Mouse (Mus musculus) MEL (cell line): ENCODE measurements around the gene Gprin3. TPM values are rescaled to one million over a fixed set of nuclear protein-coding genes. Genes with fewer than 3 reads are reported as not detected.

Source experiments
- DNase-seq: peaks from one replicate; pipeline ENCODE4 v3.0.0; 2011; ENCODE audit warnings: low read depth, low spot score
- H3K27ac ChIP-seq: 2 replicates; pipeline ENCODE4 v1.5.1; 2012; ENCODE audit warnings: low read depth, mild to moderate bottlenecking, control low read depth, low read length, moderate library complexity; ENCODE audit not compliant: control insufficient read depth
- H3K27me3 ChIP-seq, 2 experiments: fragments of 150-350 bp in 1 of 2; sonication (generic) in 1 of 2; 2 replicates each; pipeline ENCODE4 v1.6.1; 2012; ENCODE audit warnings: low read length in 2 of 2, mild to moderate bottlenecking in 2 of 2, improper control_type of control experiment in 1 of 2, moderate library complexity in 1 of 2; ENCODE audit not compliant: insufficient read depth in 2 of 2, control insufficient read depth in 1 of 2
- H3K36me3 ChIP-seq, 2 experiments: 2 replicates each; pipeline ENCODE4 v1.6.1; 2012 to 2014; ENCODE audit warnings: low read length in 2 of 2, improper control_type of control experiment in 1 of 2, inconsistent platforms in 1 of 2, mild to moderate bottlenecking in 1 of 2; ENCODE audit not compliant: insufficient read depth in 2 of 2, control insufficient read depth in 1 of 2
- H3K4me1 ChIP-seq, 2 experiments: fragments of 150-350 bp in 1 of 2; sonication (generic) in 1 of 2; 2 replicates each; pipeline ENCODE4 v1.6.1; 2012; ENCODE audit warnings: low read length in 2 of 2, improper control_type of control experiment in 1 of 2, mild to moderate bottlenecking in 1 of 2; ENCODE audit not compliant: insufficient read depth in 2 of 2, control insufficient read depth in 1 of 2
- H3K4me3 ChIP-seq, 2 experiments: fragments of 150-350 bp in 1 of 2; sonication (generic) in 1 of 2; 2 replicates each; pipeline ENCODE4 v1.5.1; 2012; ENCODE audit warnings: low read depth in 2 of 2, low read length in 2 of 2, mild to moderate bottlenecking in 2 of 2, moderate library complexity in 2 of 2, control low read depth in 1 of 2, improper control_type of control experiment in 1 of 2; ENCODE audit not compliant: control insufficient read depth in 1 of 2, insufficient read depth in 1 of 2
- H3K79me2 ChIP-seq: 2 replicates; pipeline ENCODE4 v1.6.1; 2012; ENCODE audit warnings: mild to moderate bottlenecking, low read length, moderate library complexity; ENCODE audit not compliant: control insufficient read depth, poor library complexity, insufficient read depth
- H3K9ac ChIP-seq: 2 replicates; pipeline ENCODE4 v1.6.1; 2012; ENCODE audit warnings: low read depth, mild to moderate bottlenecking, control low read depth, low read length, moderate library complexity; ENCODE audit not compliant: control insufficient read depth, poor library complexity, severe bottlenecking
- H3K9me3 ChIP-seq: fragments of 150-350 bp; sonication (generic); replicated peaks from 2 replicates; pipeline ENCODE4 v1.6.1; 2012; ENCODE audit warnings: mild to moderate bottlenecking, low read length, improper control_type of control experiment, moderate library complexity; ENCODE audit not compliant: insufficient read depth
- CHD1 ChIP-seq: IDR thresholded peaks from 2 replicates; pipeline ENCODE4 v1.6.1; 2012; ENCODE audit warnings: low read depth, mild to moderate bottlenecking, inconsistent platforms, low read length, improper control_type of control experiment
- EP300 ChIP-seq, 2 experiments: IDR thresholded peaks; 2 replicates each; pipeline ENCODE4 v1.6.1; 2011; ENCODE audit warnings: improper control_type of control experiment in 2 of 2, low read length in 2 of 2, low read depth in 1 of 2, mild to moderate bottlenecking in 1 of 2
- GABPA ChIP-seq: IDR thresholded peaks from 2 replicates; pipeline ENCODE4 v1.6.1; 2012; ENCODE audit warnings: low read depth, mild to moderate bottlenecking, inconsistent platforms, low read length, improper control_type of control experiment, moderate library complexity
- MAZ ChIP-seq: IDR thresholded peaks from 2 replicates; pipeline ENCODE4 v1.6.1; 2012; ENCODE audit warnings: low read depth, mild to moderate bottlenecking, inconsistent platforms, low read length, improper control_type of control experiment
- MYC ChIP-seq: IDR thresholded peaks from 2 replicates; pipeline ENCODE4 v1.6.1; 2011; ENCODE audit warnings: low read depth, mild to moderate bottlenecking, low read length, improper control_type of control experiment, moderate library complexity
- POLR2AphosphoS5 ChIP-seq: IDR thresholded peaks from 2 replicates; pipeline ENCODE4 v1.6.1; 2012; ENCODE audit warnings: low read depth, borderline replicate concordance, mild to moderate bottlenecking, inconsistent platforms, low read length, moderate library complexity, mixed read lengths
- RCOR1 ChIP-seq: IDR thresholded peaks from 2 replicates; pipeline ENCODE4 v1.6.1; 2012; ENCODE audit warnings: low read depth, mild to moderate bottlenecking, inconsistent platforms, low read length, improper control_type of control experiment
- SIN3A ChIP-seq: IDR thresholded peaks from 2 replicates; pipeline ENCODE4 v1.6.1; 2012; ENCODE audit warnings: low read length, improper control_type of control experiment, inconsistent platforms
- TAL1 ChIP-seq: IDR thresholded peaks from 2 replicates; pipeline ENCODE4 v1.6.1; 2012; ENCODE audit warnings: mild to moderate bottlenecking, inconsistent platforms, low read length, moderate library complexity, mixed read lengths
- UBTF ChIP-seq: IDR thresholded peaks from 2 replicates; pipeline ENCODE4 v1.6.1; 2012; ENCODE audit warnings: low read depth, mild to moderate bottlenecking, inconsistent platforms, low read length, improper control_type of control experiment, moderate library complexity, borderline replicate concordance; ENCODE audit not compliant: insufficient read depth
- USF1 ChIP-seq: IDR thresholded peaks from 2 replicates; pipeline ENCODE4 v1.6.1; 2014; ENCODE audit warnings: low read depth, mild to moderate bottlenecking, inconsistent platforms, low read length, improper control_type of control experiment, moderate library complexity
- ZC3H11A ChIP-seq: IDR thresholded peaks from 2 replicates; pipeline ENCODE4 v1.6.1; 2012; ENCODE audit warnings: low read depth, mild to moderate bottlenecking, inconsistent platforms, low read length, improper control_type of control experiment
- ZKSCAN1 ChIP-seq: IDR thresholded peaks from 2 replicates; pipeline ENCODE4 v1.6.1; 2012; ENCODE audit warnings: low read depth, mild to moderate bottlenecking, inconsistent platforms, low read length, improper control_type of control experiment, moderate library complexity
- ZMIZ1 ChIP-seq: IDR thresholded peaks from 2 replicates; pipeline ENCODE4 v1.6.1; 2012; ENCODE audit warnings: low read depth, mild to moderate bottlenecking, inconsistent platforms, low read length, improper control_type of control experiment, moderate library complexity
- ZNF384 ChIP-seq: IDR thresholded peaks from 2 replicates; pipeline ENCODE4 v1.6.1; 2012; ENCODE audit warnings: low read depth, mild to moderate bottlenecking, inconsistent platforms, low read length, improper control_type of control experiment
- polyA plus RNA-seq, 2 experiments: library from polyadenylated mRNA; stranded (reverse) in 1 of 2; unstranded in 1 of 2; fragments of >175 nt in 1 of 2; fragments of >200 nt in 1 of 2; gene quantifications; 2 replicates each; pipeline versions ENCODE4 v1.2.1 to v1.2.4; 2012; ENCODE audit warnings: low replicate concordance in 2 of 2, low read depth in 1 of 2; ENCODE audit not compliant: insufficient read length in 2 of 2, insufficient read depth in 1 of 2, missing spikeins in 1 of 2
- total RNA-seq: library from RNA; depleted of rRNA; stranded (reverse); fragments of 300-350 nt; gene quantifications from 2 replicates; pipeline ENCODE4 v1.2.3, GENCODE M21; 2012; rRNA removed

Gene Gprin3
- not detected in 2 replicates for total RNA-seq
- polyA plus RNA-seq: not detected

- TF ChIP-seq POLR2AphosphoS5 (no peak), CHD1 (no peak), USF1 (no peak), ZMIZ1 (no peak), SIN3A (no peak), RCOR1 (no peak), MAZ (no peak), TAL1 (no peak)
- Histone ChIP-seq H3K9me3 (no peaks in the 10 kb centered on the region), H3K27ac (no peak within 1 kb of the TSS), H3K79me2 (no peaks in the 10 kb centered on the region), H3K4me3 (no peak within 1 kb of the TSS), H3K27me3 (no peaks in the 10 kb centered on the region), H3K36me3 (no peaks in the 10 kb centered on the region), H3K9ac (no peak within 1 kb of the TSS), H3K4me1 (no peaks in the 10 kb centered on the region)
- no peak for DNase-seq
These were observed at the start of gene Gprin3 for GRCm38 (mm10) chr6:59425824-59426533. Gprin3 (minus strand) TSS chr6:59426294.

GRCm38 (mm10) chr6:59458861-59459260 is 32.8 kb upstream of the Gprin3 start:
- no peaks in the 10 kb centered on the region for H3K9me3 ChIP-seq
- H3K4me3 ChIP-seq: no peak overlapping the region
- no peak for DNase-seq
- H3K36me3 ChIP-seq: no peaks in the 10 kb centered on the region
- H3K4me1 ChIP-seq: no peaks in the 10 kb centered on the region
- no peaks in the 10 kb centered on the region for H3K27me3 ChIP-seq
- H3K27ac ChIP-seq: no peak overlapping the region
- TF ChIP-seq EP300 (IDR thresholded peaks at IDR 0.05; ENCODE audit: low read depth in 1 of 2, low read length in 2 of 2) (no peak), ZKSCAN1 (no peak), RCOR1 (no peak), ZC3H11A (no peak), USF1 (no peak)
- no peak overlapping the region for H3K9ac ChIP-seq
- H3K79me2 ChIP-seq: no peaks in the 10 kb centered on the region

- no peaks in the 10 kb centered on the region for H3K36me3 ChIP-seq
- DNase-seq: no peak
- TF ChIP-seq GABPA: no peak
- TF ChIP-seq EP300 (IDR thresholded peaks at IDR 0.05; ENCODE audit: low read depth in 1 of 2, low read length in 2 of 2): no peak
- TF ChIP-seq UBTF: no peak
- TF ChIP-seq MAZ: no peak
- TF ChIP-seq MYC: no peak
- TF ChIP-seq ZNF384: no peak
- no peak for TF ChIP-seq SIN3A
- no peaks in the 10 kb centered on the region for H3K9me3 ChIP-seq
- H3K9ac ChIP-seq: no peak overlapping the region
- no peaks in the 10 kb centered on the region for H3K27me3 ChIP-seq
- H3K79me2 ChIP-seq: no peaks in the 10 kb centered on the region
- H3K4me1 ChIP-seq: no peaks in the 10 kb centered on the region
- no peak overlapping the region for H3K4me3 ChIP-seq
- H3K27ac ChIP-seq: no peak overlapping the region
These were observed 30.0 kb upstream of the Gprin3 start for GRCm38 (mm10) chr6:59456116-59456515.
